Comparison of ENCODE assay signal across 1 mouse cellular context in genomic region chr17:28593965-28594364, GRCm38 (mm10).
TF ChIP-seq lines count a peak whose summit lies in the region.

No protein-coding gene starts in this region.

TF ChIP-seq in ES-E14, 5 proteins besides CTCF, POLR2A, EP300 and RAD21 (continued from another document):
- TF ChIP-seq ZC3H11A (IDR thresholded peaks at IDR 0.05; ENCODE audit: borderline replicate concordance, low read depth, low read length), result no peak
- TF ChIP-seq ZNF384 (IDR thresholded peaks at IDR 0.05; ENCODE audit: low read depth, low read length), result no peak
- no peak for TF ChIP-seq HCFC1 (IDR thresholded peaks at IDR 0.05; ENCODE audit: borderline replicate concordance, insufficient read depth, low read length)
- no peak for TF ChIP-seq MAFK (IDR thresholded peaks at IDR 0.05; ENCODE audit: insufficient read depth, low read depth, low read length)
